Mouse (Mus musculus): ENCODE data around the gene Zfp408. TPM values are rescaled to one million over a fixed set of nuclear protein-coding genes. Genes with fewer than 3 reads are reported as not detected.

Gene Zfp408
- polyA plus RNA-seq, 2 experiments, result 1.2 to 5.1 TPM

GRCm38 (mm10) chr2:91602389-91602788 is 47.2 kb downstream of the Zfp408 start:
- Histone ChIP-seq H3K27ac (no peak overlapping the region), H3K4me1 (replicated peaks; ENCODE audit: control insufficient read depth in 2 of 2, insufficient read depth in 2 of 2, low read length in 1 of 2) (no peaks in the 10 kb centered on the region), H3K36me3 (replicated peaks; ENCODE audit: control insufficient read depth, insufficient read depth, low read depth) (peaks cover 71% of the 10 kb centered on the region), H3K4me2 (ENCODE audit: low read depth) (no peak overlapping the region), H3K4me3 (ENCODE audit: insufficient read depth in 1 of 2, low read depth in 2 of 2, low read length in 2 of 2) (no peak overlapping the region), H3K9me3 (ENCODE audit: control insufficient read depth, low read length) (no peaks in the 10 kb centered on the region), H3K9ac (replicated peaks) (no peak overlapping the region), H3K27me3 (ENCODE audit: control insufficient read depth, insufficient read depth, low read length) (no peaks in the 10 kb centered on the region)
- ATAC-seq (ENCODE audit: insufficient read depth), result no peak
- TF ChIP-seq CTCF (IDR thresholded peaks at IDR 0.05; ENCODE audit: low read depth) (peak; percentile 30), EP300 (IDR thresholded peaks at IDR 0.05; ENCODE audit: low read depth) (no peak)
- DNase-seq (ENCODE audit: low read depth in 3 of 3, low spot score in 3 of 3), result peak in 2 of 3 experiments; percentile 7 to 9
- WGBS (ENCODE audit: insufficient replicate concordance), result 80% methylated on average over 4 of the region's 4 CpGs

- TF ChIP-seq EP300 (IDR thresholded peaks at IDR 0.05; ENCODE audit: low read depth), result no peak
- no peak for TF ChIP-seq CTCF (IDR thresholded peaks at IDR 0.05; ENCODE audit: low read depth)
- Histone ChIP-seq H3K27me3 (ENCODE audit: control insufficient read depth, insufficient read depth, low read length) (no peaks in the 10 kb centered on the region), H3K4me1 (replicated peaks; ENCODE audit: control insufficient read depth in 2 of 2, insufficient read depth in 2 of 2, low read length in 1 of 2) (no peaks in the 10 kb centered on the region), H3K4me3 (ENCODE audit: insufficient read depth in 1 of 2, low read depth in 2 of 2, low read length in 2 of 2) (no peak overlapping the region), H3K4me2 (ENCODE audit: low read depth) (no peak overlapping the region), H3K9ac (replicated peaks) (no peak overlapping the region), H3K27ac (no peak overlapping the region), H3K36me3 (replicated peaks; ENCODE audit: control insufficient read depth, insufficient read depth, low read depth) (peaks cover 73% of the 10 kb centered on the region), H3K9me3 (ENCODE audit: control insufficient read depth, low read length) (no peaks in the 10 kb centered on the region)
- DNase-seq (ENCODE audit: low read depth in 3 of 3, low spot score in 3 of 3) (no peak), ATAC-seq (ENCODE audit: insufficient read depth) (no peak)
- WGBS (ENCODE audit: insufficient replicate concordance), result 92% methylated on average over 4 of the region's 4 CpGs
Observed at GRCm38 (mm10) chr2:91600475-91600874, 49.1 kb downstream of the Zfp408 start.

Other genes with a start within 250 kb of the Zfp408 start
- 1.6 and 2.1 TPM in 2 replicates for gene 1110051M20Rik, start 205.1 kb downstream of the Zfp408 start, polyA plus RNA-seq (2012; rRNA removed)
- 6.6 and 7.3 TPM in 2 replicates for gene 1110051M20Rik, start 205.1 kb downstream of the Zfp408 start, polyA plus RNA-seq (2014; fragmentation: Nextera tagmentation; extraction: Ambion mirVana)
- 0.69 and 0.70 TPM in 2 replicates for gene Lrp4, start 192.3 kb downstream of the Zfp408 start, polyA plus RNA-seq (2012; rRNA removed)
- gene Lrp4, start 192.3 kb downstream of the Zfp408 start, polyA plus RNA-seq (2014; fragmentation: Nextera tagmentation; extraction: Ambion mirVana), result 0.58 and 0.69 TPM in 2 replicates
- 12.8 and 20.6 TPM in 2 replicates for gene Ckap5, start 123.0 kb downstream of the Zfp408 start, polyA plus RNA-seq (2012; rRNA removed)
- 35.9 and 37.3 TPM in 2 replicates for gene Ckap5, start 123.0 kb downstream of the Zfp408 start, polyA plus RNA-seq (2014; fragmentation: Nextera tagmentation; extraction: Ambion mirVana)
- 174 and 202 TPM in 2 replicates for gene F2, start 13.4 kb downstream of the Zfp408 start, polyA plus RNA-seq (2012; rRNA removed)
- 203 and 213 TPM in 2 replicates for gene F2, start 13.4 kb downstream of the Zfp408 start, polyA plus RNA-seq (2014; fragmentation: Nextera tagmentation; extraction: Ambion mirVana)
- 22.4 and 25.8 TPM in 2 replicates for gene Arhgap1, start 69 bp upstream of the Zfp408 start, polyA plus RNA-seq (2012; rRNA removed)
- 32.1 and 37.3 TPM in 2 replicates for gene Arhgap1, start 69 bp upstream of the Zfp408 start, polyA plus RNA-seq (2014; fragmentation: Nextera tagmentation; extraction: Ambion mirVana)
- 7.4 and 7.5 TPM in 2 replicates for gene Atg13, start 60.8 kb upstream of the Zfp408 start, polyA plus RNA-seq (2012; rRNA removed)
- gene Atg13, start 60.8 kb upstream of the Zfp408 start, polyA plus RNA-seq (2014; fragmentation: Nextera tagmentation; extraction: Ambion mirVana), result 11.3 and 12.9 TPM in 2 replicates
- 2.2 and 2.3 TPM in 2 replicates for gene Harbi1, start 61.1 kb upstream of the Zfp408 start, polyA plus RNA-seq (2012; rRNA removed)
- 3.4 and 4.8 TPM in 2 replicates for gene Harbi1, start 61.1 kb upstream of the Zfp408 start, polyA plus RNA-seq (2014; fragmentation: Nextera tagmentation; extraction: Ambion mirVana)
- gene Ambra1, start 80.3 kb upstream of the Zfp408 start, polyA plus RNA-seq (2012; rRNA removed), result 3.7 and 3.9 TPM in 2 replicates
- gene Ambra1, start 80.3 kb upstream of the Zfp408 start, polyA plus RNA-seq (2014; fragmentation: Nextera tagmentation; extraction: Ambion mirVana), result 3.9 and 4.2 TPM in 2 replicates